ENCODE assay signal across 19 mouse cellular contexts in genomic region chr1:137786653-137787052, GRCm38 (mm10).
"Had no signal": no experiment of that assay in that cellular context is flagged by ENCODE, and none has a peak within 500 bp of the region (broad histone marks: within the 10 kb centered on the region; RNA-seq: fewer than 3 reads in every experiment).

No protein-coding gene starts in this region.

- ATAC-seq: liver, postnatal 0 days; midbrain, embryonic 15.5 days had no signal

- H3K27ac ChIP-seq: limb, embryonic 12.5 days; limb, embryonic 15.5 days; liver, embryonic 14.5 days; lung, embryonic 15.5 days; midbrain, embryonic 15.5 days; stomach, embryonic 15.5 days had no signal

- H3K9ac ChIP-seq: limb, embryonic 12.5 days; limb, embryonic 15.5 days; liver, embryonic 14.5 days; liver, postnatal 0 days; lung, embryonic 15.5 days; midbrain, embryonic 15.5 days; stomach, embryonic 15.5 days had no signal

- H3K36me3 ChIP-seq: limb, embryonic 12.5 days; limb, embryonic 15.5 days; lung, embryonic 15.5 days; midbrain, embryonic 15.5 days; stomach, embryonic 15.5 days had no signal

- H3K27me3 ChIP-seq: limb, embryonic 12.5 days; limb, embryonic 15.5 days; lung, embryonic 15.5 days; midbrain, embryonic 15.5 days; stomach, embryonic 15.5 days had no signal

- H3K4me2 ChIP-seq: limb, embryonic 12.5 days; limb, embryonic 15.5 days; liver, embryonic 11.5 days; lung, embryonic 15.5 days; midbrain, embryonic 15.5 days; stomach, embryonic 15.5 days had no signal

- H3K4me1 ChIP-seq: limb, embryonic 12.5 days; limb, embryonic 15.5 days; lung, embryonic 15.5 days; midbrain, embryonic 15.5 days; stomach, embryonic 15.5 days had no signal

- H3K9me3 ChIP-seq: limb, embryonic 12.5 days; limb, embryonic 15.5 days; lung, embryonic 15.5 days; midbrain, embryonic 15.5 days; stomach, embryonic 15.5 days had no signal

- DNase-seq: kidney, adult 18-20 months; kidney, adult 9 months; kidney, postnatal 14 days; kidney, postnatal 4 days; left cerebral cortex, postnatal 4 days; liver, postnatal 0 days; lung, postnatal 14 days; lung, postnatal 4 days; retina, postnatal 1 day; right cerebral cortex, postnatal 25 days; spleen, adult 18-20 months; thymus, postnatal 25 days had no signal

- H3K4me3 ChIP-seq: limb, embryonic 12.5 days; limb, embryonic 15.5 days; lung, embryonic 15.5 days; midbrain, embryonic 15.5 days; stomach, embryonic 15.5 days had no signal
